Mouse (Mus musculus): ENCODE data around the gene Igf2bp3. TPM values are rescaled to one million over a fixed set of nuclear protein-coding genes. Genes with fewer than 3 reads are reported as not detected.

Gene Igf2bp3
- polyA plus RNA-seq, 1 experiment from 2014 or later, result 57.8 TPM

- Histone ChIP-seq H3K4me2 (replicated peaks) (no peak overlapping the region), H3K9me3 (no peaks in the 10 kb centered on the region), H3K36me3 (peaks cover 26% of the 10 kb centered on the region), H3K4me1 (replicated peaks) (0 out of 2 replicates have a peak, but pooled peaks cover 5% of the 10 kb centered on the region), H3K27me3 (no peaks in the 10 kb centered on the region), H3K4me3 (replicated peaks) (no peak overlapping the region), H3K9ac (replicated peaks) (no peak overlapping the region), H3K27ac (no peak overlapping the region)
- WGBS, result 84% methylated on average over 5 of the region's 5 CpGs
- no peak for ATAC-seq
These were observed 99.2 kb downstream of the Igf2bp3 start for GRCm38 (mm10) chr6:49115550-49115949.

- Histone ChIP-seq H3K4me1 (replicated peaks) (0 out of 2 replicates have a peak, but pooled peaks cover under 1% of the 10 kb centered on the region), H3K27ac (no peak overlapping the region), H3K9me3 (no peaks in the 10 kb centered on the region), H3K27me3 (no peaks in the 10 kb centered on the region), H3K9ac (replicated peaks) (no peak overlapping the region), H3K36me3 (peaks cover 30% of the 10 kb centered on the region), H3K4me3 (replicated peaks) (no peak overlapping the region), H3K4me2 (replicated peaks) (no peak overlapping the region)
- no peak for ATAC-seq
- WGBS, result 97% methylated on average over 6 of the region's 6 CpGs
These were observed 100.3 kb downstream of the Igf2bp3 start for GRCm38 (mm10) chr6:49114457-49114856.

- Histone ChIP-seq H3K4me2 (replicated peaks) (no peak overlapping the region), H3K27me3 (no peaks in the 10 kb centered on the region), H3K9ac (replicated peaks) (no peak overlapping the region), H3K27ac (no peak overlapping the region), H3K36me3 (peaks cover 35% of the 10 kb centered on the region), H3K4me3 (replicated peaks) (no peak overlapping the region), H3K9me3 (no peaks in the 10 kb centered on the region), H3K4me1 (replicated peaks) (no peaks in the 10 kb centered on the region)
- ATAC-seq, result no peak
- WGBS, result 89% methylated on average over 7 of the region's 7 CpGs
These were observed 100.9 kb downstream of the Igf2bp3 start for GRCm38 (mm10) chr6:49113895-49114294.

- WGBS, result 88% methylated on average over 2 of the region's 2 CpGs
- H3K36me3 ChIP-seq, result peaks cover 54% of the 10 kb centered on the region
- H3K4me3 ChIP-seq (replicated peaks), result no peak overlapping the region
- H3K27me3 ChIP-seq, result no peaks in the 10 kb centered on the region
- no peaks in the 10 kb centered on the region for H3K4me1 ChIP-seq (replicated peaks)
- H3K4me2 ChIP-seq (replicated peaks), result no peak overlapping the region
- H3K9ac ChIP-seq (replicated peaks), result no peak overlapping the region
- H3K27ac ChIP-seq, result no peak overlapping the region
- no peak for ATAC-seq
- H3K9me3 ChIP-seq, result no peaks in the 10 kb centered on the region
These were observed 105.6 kb downstream of the Igf2bp3 start for GRCm38 (mm10) chr6:49109196-49109595.

GRCm38 (mm10) chr6:49106746-49107500 is 107.8 kb downstream of the Igf2bp3 start:
- Histone ChIP-seq H3K4me1 (replicated peaks) (no peaks in the 10 kb centered on the region), H3K4me3 (replicated peaks) (no peak overlapping the region), H3K27me3 (no peaks in the 10 kb centered on the region), H3K36me3 (peaks cover 72% of the 10 kb centered on the region), H3K27ac (no peak overlapping the region), H3K4me2 (replicated peaks) (no peak overlapping the region), H3K9me3 (no peaks in the 10 kb centered on the region), H3K9ac (replicated peaks) (no peak overlapping the region)
- 91% methylated on average over 15 of the region's 15 CpGs for WGBS
- ATAC-seq, result no peak

GRCm38 (mm10) chr6:49099086-49099485 is 115.7 kb downstream of the Igf2bp3 start:
- H3K27ac ChIP-seq, result no peak overlapping the region
- no peak for ATAC-seq
- peaks cover 5% of the 10 kb centered on the region; the same call in 1 of the 2 replicates for H3K4me1 ChIP-seq (replicated peaks)
- no peaks in the 10 kb centered on the region for H3K27me3 ChIP-seq
- 86% methylated on average over 1 of the region's 1 CpGs for WGBS
- H3K9me3 ChIP-seq, result no peaks in the 10 kb centered on the region
- no peak overlapping the region for H3K4me2 ChIP-seq (replicated peaks)
- no peak overlapping the region for H3K4me3 ChIP-seq (replicated peaks)
- no peak overlapping the region for H3K9ac ChIP-seq (replicated peaks)
- H3K36me3 ChIP-seq, result peaks cover 60% of the 10 kb centered on the region

GRCm38 (mm10) chr6:49097596-49098110 is 117.1 kb downstream of the Igf2bp3 start:
- no peaks in the 10 kb centered on the region for H3K27me3 ChIP-seq
- WGBS, result 78% methylated on average over 5 of the region's 5 CpGs
- no peak overlapping the region for H3K4me2 ChIP-seq (replicated peaks)
- no peak for ATAC-seq
- no peak overlapping the region for H3K4me3 ChIP-seq (replicated peaks)
- H3K27ac ChIP-seq, result peak overlapping the region; percentile 44
- H3K9ac ChIP-seq (replicated peaks), result no peak overlapping the region
- peaks cover 61% of the 10 kb centered on the region for H3K36me3 ChIP-seq
- peaks cover 5% of the 10 kb centered on the region; the same call in 1 of the 2 replicates for H3K4me1 ChIP-seq (replicated peaks)
- H3K9me3 ChIP-seq, result no peaks in the 10 kb centered on the region

- Histone ChIP-seq H3K9ac (replicated peaks) (no peak overlapping the region), H3K9me3 (no peaks in the 10 kb centered on the region), H3K4me3 (replicated peaks) (no peak overlapping the region), H3K4me1 (replicated peaks) (peaks cover 5% of the 10 kb centered on the region; the same call in 1 of the 2 replicates), H3K36me3 (peaks cover 57% of the 10 kb centered on the region), H3K27ac (no peak overlapping the region), H3K4me2 (replicated peaks) (no peak overlapping the region), H3K27me3 (no peaks in the 10 kb centered on the region)
- ATAC-seq, result peak; percentile 48; the same call in 1 of the 2 replicates
- WGBS, result 60% methylated on average over 13 of the region's 13 CpGs
These were observed 117.8 kb downstream of the Igf2bp3 start for GRCm38 (mm10) chr6:49096933-49097461.

GRCm38 (mm10) chr6:49096421-49096820 is 118.3 kb downstream of the Igf2bp3 start:
- 90% methylated on average over 7 of the region's 7 CpGs for WGBS
- no peak for ATAC-seq
- no peaks in the 10 kb centered on the region for H3K27me3 ChIP-seq
- H3K27ac ChIP-seq, result no peak overlapping the region
- H3K36me3 ChIP-seq, result peaks cover 61% of the 10 kb centered on the region
- H3K4me2 ChIP-seq (replicated peaks), result no peak overlapping the region
- peaks cover 5% of the 10 kb centered on the region; the same call in 1 of the 2 replicates for H3K4me1 ChIP-seq (replicated peaks)
- H3K9me3 ChIP-seq, result no peaks in the 10 kb centered on the region
- H3K9ac ChIP-seq (replicated peaks), result no peak overlapping the region
- no peak overlapping the region for H3K4me3 ChIP-seq (replicated peaks)

- WGBS, result 93% methylated on average over 10 of the region's 10 CpGs
- peaks cover 66% of the 10 kb centered on the region for H3K36me3 ChIP-seq
These were observed 119.8 kb downstream of the Igf2bp3 start for GRCm38 (mm10) chr6:49094968-49095367.

GRCm38 (mm10) chr6:49083008-49083407 is 131.7 kb downstream of the Igf2bp3 start:
- H3K4me1 ChIP-seq (replicated peaks), result 0 out of 2 replicates have a peak, but pooled peaks cover under 1% of the 10 kb centered on the region
- H3K9me3 ChIP-seq, result no peaks in the 10 kb centered on the region
- H3K9ac ChIP-seq (replicated peaks), result no peak overlapping the region
- no peak overlapping the region for H3K4me2 ChIP-seq (replicated peaks)
- no peaks in the 10 kb centered on the region for H3K27me3 ChIP-seq
- H3K36me3 ChIP-seq, result peaks cover 50% of the 10 kb centered on the region
- ATAC-seq, result no peak
- H3K4me3 ChIP-seq (replicated peaks), result no peak overlapping the region
- 96% methylated on average over 4 of the region's 4 CpGs for WGBS
- H3K27ac ChIP-seq, result no peak overlapping the region

More at GRCm38 (mm10) chr6:49094968-49095367, 119.8 kb downstream of the Igf2bp3 start:
- Histone ChIP-seq H3K4me3 (replicated peaks) (no peak overlapping the region), H3K27ac (no peak overlapping the region), H3K27me3 (no peaks in the 10 kb centered on the region), H3K9me3 (no peaks in the 10 kb centered on the region), H3K4me1 (replicated peaks) (peaks cover 5% of the 10 kb centered on the region; the same call in 1 of the 2 replicates), H3K9ac (replicated peaks) (no peak overlapping the region), H3K4me2 (replicated peaks) (no peak overlapping the region)
- 0 out of 2 replicates have a peak, but pooled peaks have one; percentile 24 for ATAC-seq

- ATAC-seq, result no peak
- H3K27ac ChIP-seq, result no peak overlapping the region
- H3K27me3 ChIP-seq, result no peaks in the 10 kb centered on the region
- H3K4me1 ChIP-seq (replicated peaks), result peaks cover 27% of the 10 kb centered on the region
- no peak overlapping the region for H3K4me3 ChIP-seq (replicated peaks)
- H3K9me3 ChIP-seq, result no peaks in the 10 kb centered on the region
- H3K4me2 ChIP-seq (replicated peaks), result no peak overlapping the region
- 93% methylated on average over 1 of the region's 1 CpGs for WGBS
- H3K36me3 ChIP-seq, result peaks cover 20% of the 10 kb centered on the region
- no peak overlapping the region for H3K9ac ChIP-seq (replicated peaks)
These were observed 135.4 kb downstream of the Igf2bp3 start for GRCm38 (mm10) chr6:49079313-49079712.
